In the genomic region with DNA sequence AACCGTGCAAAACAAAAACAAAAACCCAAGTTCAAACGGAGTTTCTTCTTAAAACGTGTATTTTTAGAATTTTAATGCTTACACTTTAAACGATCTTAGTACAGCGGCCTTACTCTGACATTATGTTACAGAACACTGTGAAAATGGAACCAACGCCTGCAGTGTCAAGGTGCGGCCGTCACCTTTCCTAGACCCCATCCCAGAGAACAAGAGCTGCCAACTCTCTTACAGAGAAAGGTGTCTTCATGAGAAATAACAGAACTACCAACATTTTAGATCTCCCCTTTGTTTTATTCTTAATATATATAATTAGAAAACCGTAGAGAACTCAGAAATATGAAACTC, we compare ENCODE assay signal across 8 mouse cellular contexts. TPM values are rescaled to one million over a fixed set of nuclear protein-coding genes. Genes with fewer than 3 reads are reported as not detected.
DNase-seq lines count a peak whose midpoint lies in the region; ATAC-seq and TF ChIP-seq lines count a peak whose summit lies in the region.

No protein-coding gene starts in this region.

- H3K4me2 ChIP-seq in embryonic facial prominence, embryonic 14.5 days (ENCODE audit: low read depth, low read length): peak overlapping the region; percentile 94
- peak overlapping the region; percentile 93 for H3K4me2 ChIP-seq in intestine, postnatal 0 days (replicated peaks; ENCODE audit: low read depth)
- peak overlapping the region; percentile 99 for H3K4me2 ChIP-seq in neural tube, embryonic 12.5 days (replicated peaks)

- TF ChIP-seq POLR2A in liver, adult 2 months (IDR thresholded peaks at IDR 0.05; ENCODE audit: extremely low read depth, insufficient read depth, low read length): no peak

- ATAC-seq in embryonic facial prominence, embryonic 14.5 days (ENCODE audit: low read depth): peak; percentile 23
- no peak for ATAC-seq in intestine, postnatal 0 days
- peak; percentile 43; the same call in 1 of the 2 replicates for ATAC-seq in neural tube, embryonic 12.5 days (ENCODE audit: low FRiP score, low read depth)

- TF ChIP-seq CTCF in liver, adult 2 months (IDR thresholded peaks at IDR 0.05; ENCODE audit: low read depth, low read length): no peak
- no peak for TF ChIP-seq CTCF in intestine, postnatal 0 days (IDR thresholded peaks at IDR 0.05; ENCODE audit: low read depth)

- H3K27ac ChIP-seq in liver, adult 2 months (replicated peaks; ENCODE audit: insufficient read depth, low read depth, low read length): peak overlapping the region; percentile 19
- peak overlapping the region; percentile 77 for H3K27ac ChIP-seq in embryonic facial prominence, embryonic 14.5 days (replicated peaks; ENCODE audit: low read depth, low read length)
- H3K27ac ChIP-seq in intestine, postnatal 0 days (ENCODE audit: low read depth, low read length): peak overlapping the region; percentile 62
- no peak overlapping the region for H3K27ac ChIP-seq in neural tube, embryonic 12.5 days

- no peaks in the 10 kb centered on the region for H3K9me3 ChIP-seq in embryonic facial prominence, embryonic 14.5 days (ENCODE audit: control insufficient read depth, low read length)
- H3K9me3 ChIP-seq in intestine, postnatal 0 days (ENCODE audit: control insufficient read depth): no peaks in the 10 kb centered on the region
- no peaks in the 10 kb centered on the region for H3K9me3 ChIP-seq in neural tube, embryonic 12.5 days

- H3K4me1 ChIP-seq in liver, adult 2 months (ENCODE audit: control insufficient read depth, insufficient read depth, low read length): peaks cover 13% of the 10 kb centered on the region
- H3K4me1 ChIP-seq in embryonic facial prominence, embryonic 14.5 days (ENCODE audit: control insufficient read depth, insufficient read depth, low read length): peaks cover 5% of the 10 kb centered on the region; the same call in 1 of the 2 replicates
- H3K4me1 ChIP-seq in intestine, postnatal 0 days (replicated peaks; ENCODE audit: control insufficient read depth, insufficient read depth, low read length): peaks cover 4% of the 10 kb centered on the region
- peaks cover 9% of the 10 kb centered on the region for H3K4me1 ChIP-seq in neural tube, embryonic 12.5 days

- no peak for DNase-seq in liver, adult 2 months (ENCODE audit: extremely low read depth, low read depth, low spot score)
- DNase-seq in liver: no peak
- no peak for DNase-seq in embryonic facial prominence, embryonic 14.5 days (ENCODE audit: low spot score)
- DNase-seq in adrenal gland, adult (ENCODE audit: inconsistent age in 2 of 2, low spot score in 1 of 2): no peak
- DNase-seq in natural killer cell, adult 2 months (ENCODE audit: low spot score in 2 of 2): no peak
- DNase-seq in urinary bladder, postnatal 25 days (ENCODE audit: low spot score): no peak

- WGBS in liver, adult 2 months: 13% methylated on average over 9 of the region's 9 CpGs
- 16% methylated on average over 9 of the region's 9 CpGs for WGBS in embryonic facial prominence, embryonic 14.5 days
- 16% methylated on average over 9 of the region's 9 CpGs for WGBS in intestine, postnatal 0 days
- WGBS in neural tube, embryonic 12.5 days: 26% methylated on average over 9 of the region's 9 CpGs

- no peaks in the 10 kb centered on the region for H3K79me2 ChIP-seq in liver, adult 2 months (ENCODE audit: control insufficient read depth, insufficient read depth, low read length)

- H3K27me3 ChIP-seq in liver, adult 2 months (ENCODE audit: control insufficient read depth, insufficient read depth, low read length): no peaks in the 10 kb centered on the region
- no peaks in the 10 kb centered on the region for H3K27me3 ChIP-seq in embryonic facial prominence, embryonic 14.5 days (replicated peaks; ENCODE audit: control insufficient read depth, insufficient read depth, low read length)
- H3K27me3 ChIP-seq in intestine, postnatal 0 days (replicated peaks; ENCODE audit: control insufficient read depth, insufficient read depth, low read length): no peaks in the 10 kb centered on the region
- H3K27me3 ChIP-seq in neural tube, embryonic 12.5 days (replicated peaks): no peaks in the 10 kb centered on the region

- 0 out of 2 replicates have a peak, but pooled peaks cover 4% of the 10 kb centered on the region for H3K36me3 ChIP-seq in liver, adult 2 months (ENCODE audit: control insufficient read depth, insufficient read depth, low read length)
- peaks cover 57% of the 10 kb centered on the region for H3K36me3 ChIP-seq in embryonic facial prominence, embryonic 14.5 days (ENCODE audit: control insufficient read depth, insufficient read depth, low read length)
- H3K36me3 ChIP-seq in intestine, postnatal 0 days (ENCODE audit: control insufficient read depth, insufficient read depth): peaks cover 54% of the 10 kb centered on the region
- H3K36me3 ChIP-seq in neural tube, embryonic 12.5 days: peaks cover 57% of the 10 kb centered on the region

- H3K4me3 ChIP-seq in liver, adult 2 months (ENCODE audit: insufficient read depth, low read depth, low read length): peak overlapping the region; percentile 6
- peak overlapping the region; percentile 78 for H3K4me3 ChIP-seq in embryonic facial prominence, embryonic 14.5 days (ENCODE audit: low read depth, low read length)
- peak overlapping the region; percentile 80 for H3K4me3 ChIP-seq in intestine, postnatal 0 days (ENCODE audit: low read depth, low read length)
- H3K4me3 ChIP-seq in neural tube, embryonic 12.5 days: peak overlapping the region; percentile 74; the same call in 1 of the 2 replicates

- no peak overlapping the region; the same call in 1 of the 2 replicates for H3K9ac ChIP-seq in liver, adult 2 months (ENCODE audit: low read depth, low read length)
- peak overlapping the region; percentile 74 for H3K9ac ChIP-seq in embryonic facial prominence, embryonic 14.5 days (ENCODE audit: low read depth, low read length)
- H3K9ac ChIP-seq in intestine, postnatal 0 days (ENCODE audit: low read depth, low read length): 0 out of 2 replicates have a peak overlapping the region, but pooled peaks have one; percentile 54
- no peak overlapping the region for H3K9ac ChIP-seq in neural tube, embryonic 12.5 days

RNA-seq across cellular contexts. Expression of gene Pwp2, which starts 0.4 kb away (rescaled TPM):
- 5.3 and 7.5 TPM in 2 replicates for total RNA-seq in liver, adult 2 months (2014; rRNA removed)
- 7.8 and 9.3 TPM in 2 replicates for polyA plus RNA-seq in liver, adult 2 months (2012; rRNA removed)
- 16.0 and 17.2 TPM in 2 replicates for polyA plus RNA-seq in embryonic facial prominence, embryonic 14.5 days (2014; fragmentation: Nextera tagmentation; extraction: Ambion mirVana)
- polyA plus RNA-seq in intestine, postnatal 0 days (2015; fragmentation: Nextera tagmentation; extraction: Ambion mirVana): 4.2 TPM in 2 replicates
- polyA plus RNA-seq in neural tube, embryonic 12.5 days (2016; fragmentation: Nextera tagmentation; extraction: Ambion mirVana): 21.6 and 22.2 TPM in 2 replicates

RNA-seq across cellular contexts. Expression of gene D10Jhu81e, which starts 15.8 kb away (rescaled TPM):
- total RNA-seq in liver, adult 2 months (2014; rRNA removed): 143 and 150 TPM in 2 replicates
- polyA plus RNA-seq in liver, adult 2 months (2012; rRNA removed): 267 and 274 TPM in 2 replicates
- 27.2 and 30.5 TPM in 2 replicates for polyA plus RNA-seq in embryonic facial prominence, embryonic 14.5 days (2014; fragmentation: Nextera tagmentation; extraction: Ambion mirVana)
- polyA plus RNA-seq in intestine, postnatal 0 days (2015; fragmentation: Nextera tagmentation; extraction: Ambion mirVana): 21.9 and 23.9 TPM in 2 replicates
- 19.0 and 23.7 TPM in 2 replicates for polyA plus RNA-seq in neural tube, embryonic 12.5 days (2016; fragmentation: Nextera tagmentation; extraction: Ambion mirVana)

RNA-seq across cellular contexts. Expression of gene Trappc10, which starts 59.1 kb away (rescaled TPM):
- total RNA-seq in liver, adult 2 months (2014; rRNA removed): 10.3 and 11.1 TPM in 2 replicates
- polyA plus RNA-seq in liver, adult 2 months (2012; rRNA removed): 16.5 and 19.8 TPM in 2 replicates
- 16.4 and 17.4 TPM in 2 replicates for polyA plus RNA-seq in embryonic facial prominence, embryonic 14.5 days (2014; fragmentation: Nextera tagmentation; extraction: Ambion mirVana)
- 28.1 and 32.1 TPM in 2 replicates for polyA plus RNA-seq in intestine, postnatal 0 days (2015; fragmentation: Nextera tagmentation; extraction: Ambion mirVana)
- polyA plus RNA-seq in neural tube, embryonic 12.5 days (2016; fragmentation: Nextera tagmentation; extraction: Ambion mirVana): 24.9 and 28.6 TPM in 2 replicates

Comparison
In these comparisons a context has a peak if more than half of its experiments do, and no peak if none do; other contexts are left out.
1. H3K4me3 ChIP-seq: peak in every context shown above with its lines; median percentile 80 in intestine, postnatal 0 days; 78 in embryonic facial prominence, embryonic 14.5 days; 74 in neural tube, embryonic 12.5 days; 6 in liver, adult 2 months.
2. H3K9ac ChIP-seq: peak in embryonic facial prominence, embryonic 14.5 days (single experiment) and intestine, postnatal 0 days (single experiment); none in liver, adult 2 months (single experiment) and neural tube, embryonic 12.5 days (single experiment).
3. Peak in every context shown above with its lines, with median percentiles within 50 percentile points of each other: H3K4me2 ChIP-seq.